Mouse (Mus musculus) kidney, postnatal 25 days (tissue): ENCODE results near the gene Slco2a1.

Source experiments
- DNase-seq, 2 experiments: peaks; one replicate each; pipeline ENCODE4 v3.0.0; 2021; ENCODE audit warnings: mixed read lengths in 2 of 2

The Slco2a1 gene

DNA sequence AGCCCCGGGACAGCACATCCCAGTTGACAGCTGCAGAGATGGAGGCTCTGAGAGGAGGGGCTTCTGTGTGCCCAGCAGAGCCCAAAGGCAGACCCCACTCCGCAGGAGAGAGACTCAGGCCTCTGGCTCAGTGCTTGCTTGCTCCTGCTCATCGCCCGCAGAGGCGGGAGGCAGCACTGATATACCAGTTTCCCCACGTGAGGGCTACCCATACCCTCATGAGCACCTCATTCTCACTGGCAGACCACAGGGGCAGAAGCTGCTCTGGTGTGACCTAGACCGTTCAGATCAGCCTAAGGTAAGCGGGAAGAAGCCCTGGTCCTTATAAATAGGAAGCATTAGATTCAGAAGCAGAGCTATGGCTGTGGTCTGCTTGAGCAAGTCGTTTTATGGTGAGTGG is 131.3 kb downstream of the Slco2a1 start:
- DNase-seq = no peak

DNA sequence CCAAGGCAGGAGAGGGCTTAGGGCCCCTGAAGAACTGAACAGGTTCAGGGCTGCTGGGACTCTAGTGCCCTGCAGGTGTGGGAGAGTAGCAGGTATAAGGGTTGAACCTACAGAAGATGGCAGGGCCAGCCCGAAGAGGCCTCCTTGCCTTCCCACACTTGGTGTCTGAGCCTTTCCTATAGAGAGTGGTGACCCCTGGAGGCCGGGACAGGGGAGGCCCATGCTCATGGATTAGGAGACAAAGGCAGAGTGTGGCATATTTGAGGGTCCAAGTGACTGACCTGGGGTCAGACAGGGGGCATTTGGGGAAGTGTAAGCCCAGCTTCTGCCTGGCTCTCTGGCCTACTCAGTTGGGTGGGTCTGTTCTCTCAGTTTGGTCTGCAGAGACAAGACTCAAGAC is 131.7 kb downstream of the Slco2a1 start:
- no peak for DNase-seq

DNA sequence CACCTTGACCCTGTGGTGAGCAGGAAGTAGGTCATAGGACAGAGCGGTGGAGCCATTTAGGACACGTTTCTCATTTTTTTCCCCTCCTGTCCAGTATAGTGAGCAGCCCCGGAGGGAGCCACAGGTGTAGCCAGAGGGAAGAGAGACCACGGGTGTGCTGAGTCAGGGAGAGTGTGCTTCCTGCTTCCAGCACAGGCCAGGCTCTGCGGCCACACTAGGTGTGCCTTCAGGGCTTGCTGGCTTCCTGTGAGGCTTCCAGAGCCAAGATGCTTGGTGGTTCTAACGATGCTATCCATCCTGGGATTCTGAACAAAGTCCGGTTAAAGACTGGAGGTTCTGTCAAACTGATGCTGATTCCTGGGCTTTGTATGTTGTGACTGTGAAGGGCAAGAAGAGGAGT is 133.0 kb downstream of the Slco2a1 start:
- DNase-seq = no peak

DNA sequence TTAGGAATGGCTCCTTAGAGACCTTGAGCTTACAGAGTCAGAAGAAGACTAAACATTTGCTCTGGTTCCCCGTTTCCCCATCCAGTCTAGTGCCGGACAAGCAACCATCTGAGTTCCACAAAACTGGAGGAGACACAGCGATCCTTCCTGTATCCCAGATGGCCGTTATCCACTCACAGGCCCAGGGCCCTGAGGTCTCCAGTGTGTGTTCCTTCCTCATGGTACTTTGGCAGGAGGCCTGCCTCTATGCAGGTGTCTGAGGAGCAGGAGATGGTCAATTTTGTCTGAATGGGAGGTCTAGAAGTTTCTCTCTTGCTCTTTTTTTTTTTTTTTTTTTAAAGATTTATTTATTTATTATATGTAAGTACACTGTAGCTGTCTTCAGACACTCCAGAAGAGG is 136.2 kb downstream of the Slco2a1 start:
- no peak for DNase-seq

DNA sequence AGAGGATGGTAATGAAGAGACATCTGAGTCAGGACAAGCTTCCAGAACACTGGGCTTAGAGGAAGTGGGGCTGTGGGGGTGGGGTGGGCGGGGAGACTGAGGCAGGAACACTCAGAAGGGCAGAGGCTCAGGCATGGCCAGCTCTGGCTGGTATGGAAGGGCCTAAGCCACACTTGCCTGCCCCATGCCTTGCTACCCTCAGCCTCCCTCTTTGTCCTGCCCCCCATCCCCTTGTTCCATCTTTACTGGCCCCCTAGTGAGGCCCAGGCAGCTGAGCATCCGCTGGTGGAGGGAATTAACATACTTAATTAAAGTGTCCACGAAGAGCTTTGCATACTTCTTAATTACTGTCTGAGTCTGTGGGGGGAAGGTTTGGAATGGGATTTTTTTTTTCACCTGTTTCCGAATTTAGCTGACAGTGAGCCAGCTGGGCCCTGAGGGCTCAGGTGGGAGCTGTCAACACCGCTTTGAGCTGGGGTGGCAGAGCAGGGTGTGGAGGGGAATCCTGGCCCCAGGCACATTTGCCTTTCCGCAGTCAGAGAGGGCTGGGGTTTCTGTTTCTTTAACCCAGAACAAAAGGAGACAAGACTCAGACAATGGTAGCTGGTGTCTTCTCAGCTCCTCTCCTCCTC is 145.1 kb downstream of the Slco2a1 start:
- DNase-seq = no peak

DNA sequence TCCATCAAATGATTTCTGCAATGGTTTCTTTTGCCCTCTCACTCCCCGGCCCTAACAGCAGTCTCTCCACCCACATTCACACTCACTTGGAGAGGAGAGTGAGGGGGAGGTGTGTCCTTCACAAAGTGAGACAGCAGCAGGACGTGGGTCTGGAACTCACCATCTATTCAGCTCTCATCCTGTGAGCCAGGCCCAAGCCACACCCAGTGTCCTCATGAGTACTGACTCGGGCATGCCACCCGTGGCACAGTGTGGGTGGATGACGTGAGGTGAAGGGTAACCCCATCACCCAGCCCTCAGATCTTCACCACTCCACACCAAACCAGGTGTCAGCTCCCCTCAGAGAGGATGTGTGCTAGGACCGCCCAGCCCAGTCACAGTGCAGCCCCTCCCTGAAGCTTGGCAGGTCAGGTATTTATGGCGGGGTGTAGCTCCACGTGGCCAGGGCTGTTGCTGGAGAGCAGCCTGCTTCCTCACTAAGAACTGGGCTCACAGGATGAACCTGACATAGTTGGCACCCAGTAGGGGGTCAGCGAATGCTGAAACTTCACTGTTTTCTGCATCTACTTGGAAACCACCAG is 146.0 kb downstream of the Slco2a1 start:
- no peak for DNase-seq

DNA sequence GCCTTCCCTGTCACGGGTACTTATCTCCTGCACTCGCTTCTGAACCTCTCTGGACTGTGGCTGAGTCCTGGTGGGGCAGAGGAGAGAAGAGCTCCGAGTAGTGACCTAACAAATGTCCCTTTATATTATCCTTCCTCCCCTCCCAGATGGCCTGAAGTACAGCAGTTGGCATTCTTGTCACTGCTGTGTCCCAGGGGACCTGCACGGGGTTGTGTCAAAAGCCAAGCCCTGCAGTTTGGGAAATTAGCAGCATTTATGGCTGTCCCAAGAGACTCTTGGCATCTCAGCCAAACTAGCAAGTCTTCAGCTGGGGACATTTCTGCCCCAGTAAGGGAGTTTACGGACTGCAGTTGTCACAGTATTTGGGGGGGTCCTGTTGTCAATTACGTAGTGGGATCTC is 151.0 kb downstream of the Slco2a1 start:
- peak; percentile 22 to 50 for DNase-seq

DNA sequence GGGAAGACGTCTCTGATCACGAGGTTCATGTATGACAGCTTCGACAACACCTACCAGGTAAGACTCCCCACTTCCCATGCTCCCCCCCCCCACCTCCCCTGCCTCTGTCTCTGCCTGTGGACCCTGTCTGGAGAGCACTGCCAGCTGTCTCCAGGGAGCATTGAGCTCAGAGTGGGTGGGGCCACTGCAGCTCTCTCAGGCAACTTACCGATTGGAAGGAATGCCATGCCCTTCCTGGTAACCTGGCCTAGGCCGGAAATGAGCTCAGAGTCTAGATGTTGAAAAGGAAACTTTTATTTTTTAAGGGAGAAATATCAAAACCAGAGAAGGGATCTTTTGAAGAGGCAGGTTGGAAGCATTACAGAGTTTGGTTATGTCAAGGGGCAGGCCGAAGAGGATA is 151.9 kb downstream of the Slco2a1 start:
- DNase-seq = no peak

DNA sequence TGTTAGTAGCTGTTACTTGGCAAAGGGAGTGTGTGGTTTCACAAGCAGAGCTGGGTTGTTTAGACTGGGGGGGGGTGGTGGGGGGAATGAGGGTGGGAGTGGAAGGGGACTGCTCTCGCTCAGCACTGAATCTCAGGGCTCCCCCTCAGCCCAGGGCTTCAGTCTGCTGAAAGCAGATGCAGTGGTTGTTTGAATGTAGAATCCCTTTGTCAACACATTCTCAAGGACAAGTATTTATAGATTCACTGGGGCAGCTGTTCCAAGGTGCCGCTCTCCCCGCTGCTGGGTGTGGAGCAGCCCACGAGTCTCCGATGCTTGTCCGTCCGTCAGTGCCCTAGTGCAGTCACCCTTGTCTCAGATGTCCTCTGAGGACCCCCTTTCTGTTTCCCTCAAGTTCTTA is 152.8 kb downstream of the Slco2a1 start:
- DNase-seq = no peak

DNA sequence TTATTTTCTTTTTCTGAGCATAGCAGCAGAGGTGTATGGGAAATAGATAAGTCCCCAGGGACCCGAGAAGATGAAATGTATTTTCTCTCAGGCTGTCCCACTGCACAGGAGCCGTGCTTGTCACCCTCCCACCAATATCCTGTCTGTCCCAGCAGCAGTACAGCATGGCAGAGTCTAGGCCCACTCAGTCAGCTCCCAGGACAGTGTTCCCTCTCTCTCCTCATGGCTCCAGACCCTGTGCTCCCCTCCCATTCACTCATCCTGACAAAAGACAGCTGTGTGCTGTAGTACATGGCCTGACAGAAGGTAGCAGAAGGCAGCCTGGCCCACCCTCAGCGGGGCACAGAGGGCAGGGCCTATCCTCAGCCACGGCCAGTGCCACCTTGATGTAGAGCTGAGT is 155.4 kb downstream of the Slco2a1 start:
- DNase-seq = no peak

DNA sequence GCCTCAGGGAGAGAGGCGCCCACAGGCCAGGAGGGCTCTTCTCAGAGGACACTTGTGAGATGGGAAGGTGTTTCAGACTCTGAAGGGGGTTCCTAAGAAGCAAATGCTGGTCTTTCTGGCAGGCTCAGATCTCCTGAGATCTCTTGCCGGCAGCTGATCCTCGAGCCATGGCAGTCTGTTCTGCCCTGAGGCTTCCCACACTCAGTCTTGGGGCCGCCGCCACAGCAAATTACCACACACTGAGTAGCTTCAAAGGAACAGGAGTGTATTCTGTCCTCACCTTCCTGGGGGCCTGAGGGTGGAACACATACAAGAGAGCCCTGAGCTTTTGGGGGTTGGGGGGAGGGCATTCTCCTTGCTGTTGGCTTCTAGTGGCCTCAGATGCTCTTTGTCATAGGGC is 156.8 kb downstream of the Slco2a1 start:
- no peak for DNase-seq
